In genomic region chr1:42700815-42701214, GRCm38 (mm10) we compare ENCODE assay signal across 15 mouse cellular contexts. TPM values are rescaled to one million over a fixed set of nuclear protein-coding genes. Genes with fewer than 3 reads are reported as not detected.
DNase-seq lines count a peak whose midpoint lies in the region; ATAC-seq and TF ChIP-seq lines count a peak whose summit lies in the region.
"Had no signal": no experiment of that assay in that cellular context is flagged by ENCODE, and none has a peak within 500 bp of the region (broad histone marks: within the 10 kb centered on the region; RNA-seq: fewer than 3 reads in every experiment).

No protein-coding gene starts in this region.

- H3K4me3 ChIP-seq in kidney, embryonic 16.5 days (ENCODE audit: low read length) = peak overlapping the region; percentile 41
- peak overlapping the region; percentile 22 for H3K4me3 ChIP-seq in embryonic facial prominence, embryonic 15.5 days (replicated peaks)
- peak overlapping the region; percentile 80 for H3K4me3 ChIP-seq in hindbrain, embryonic 13.5 days
- peak overlapping the region; percentile 85 for H3K4me3 ChIP-seq in midbrain, postnatal 0 days (ENCODE audit: low read depth, low read length)
- H3K4me3 ChIP-seq: liver, embryonic 12.5 days had no signal

- 14% methylated on average over 1 of the region's 1 CpGs for WGBS in kidney, embryonic 16.5 days
- 16% methylated on average over 1 of the region's 1 CpGs for WGBS in embryonic facial prominence, embryonic 15.5 days
- WGBS in hindbrain, embryonic 13.5 days = 15% methylated on average over 1 of the region's 1 CpGs
- 40% methylated on average over 1 of the region's 1 CpGs for WGBS in midbrain, postnatal 0 days

- no peaks in the 10 kb centered on the region for H3K36me3 ChIP-seq in kidney, embryonic 16.5 days (ENCODE audit: insufficient read depth, low read length)
- no peaks in the 10 kb centered on the region for H3K36me3 ChIP-seq in embryonic facial prominence, embryonic 15.5 days
- H3K36me3 ChIP-seq in hindbrain, embryonic 13.5 days = peaks cover 20% of the 10 kb centered on the region
- peaks cover 5% of the 10 kb centered on the region; the same call in 1 of the 2 replicates for H3K36me3 ChIP-seq in midbrain, postnatal 0 days (ENCODE audit: insufficient read depth, low read length)
- H3K36me3 ChIP-seq: liver, embryonic 12.5 days had no signal

- peak overlapping the region; percentile 48 for H3K4me2 ChIP-seq in kidney, embryonic 16.5 days (replicated peaks; ENCODE audit: low read depth, low read length)
- peak overlapping the region; percentile 24; the same call in 1 of the 2 replicates for H3K4me2 ChIP-seq in embryonic facial prominence, embryonic 15.5 days (replicated peaks)
- peak overlapping the region; percentile 95 for H3K4me2 ChIP-seq in hindbrain, embryonic 13.5 days
- H3K4me2 ChIP-seq in midbrain, postnatal 0 days (ENCODE audit: low read depth, low read length, poor library complexity, severe bottlenecking) = peak overlapping the region; percentile 91
- H3K4me2 ChIP-seq: liver, embryonic 12.5 days had no signal

- TF ChIP-seq CTCF in midbrain, postnatal 0 days (IDR thresholded peaks at IDR 0.05) = no peak

- no peak for DNase-seq in kidney, postnatal 14 days
- no peak for DNase-seq in midbrain, postnatal 0 days (ENCODE audit: low spot score)
- DNase-seq in right cerebral cortex, postnatal 25 days = no peak
- DNase-seq in layer of hippocampus, postnatal 36 days = no peak
- DNase-seq in embryo, embryonic 11 days = no peak
- DNase-seq: kidney, adult 11 months; lung, postnatal 10 days; thymus, postnatal 36 days had no signal

- ATAC-seq in kidney, embryonic 16.5 days (ENCODE audit: low FRiP score, low TSS enrichment) = no peak
- no peak for ATAC-seq in embryonic facial prominence, embryonic 15.5 days (ENCODE audit: insufficient number of reproducible peaks, low FRiP score, low TSS enrichment, low read depth)
- no peak for ATAC-seq in hindbrain, embryonic 13.5 days (ENCODE audit: low FRiP score)
- no peak for ATAC-seq in midbrain, postnatal 0 days (ENCODE audit: low FRiP score)
- ATAC-seq: liver, embryonic 12.5 days had no signal

- peaks cover 13% of the 10 kb centered on the region for H3K4me1 ChIP-seq in kidney, embryonic 16.5 days (ENCODE audit: insufficient read depth, low read length)
- peaks cover 29% of the 10 kb centered on the region for H3K4me1 ChIP-seq in embryonic facial prominence, embryonic 15.5 days
- peaks cover 36% of the 10 kb centered on the region for H3K4me1 ChIP-seq in hindbrain, embryonic 13.5 days (replicated peaks)
- H3K4me1 ChIP-seq in midbrain, postnatal 0 days (ENCODE audit: insufficient read depth, low read length) = peaks cover 3% of the 10 kb centered on the region; the same call in 1 of the 2 replicates

- H3K27me3 ChIP-seq in kidney, embryonic 16.5 days (ENCODE audit: insufficient read depth, low read length) = peaks cover 86% of the 10 kb centered on the region
- H3K27me3 ChIP-seq in embryonic facial prominence, embryonic 15.5 days = peaks cover 80% of the 10 kb centered on the region
- H3K27me3 ChIP-seq in hindbrain, embryonic 13.5 days = peaks cover 10% of the 10 kb centered on the region; the same call in 1 of the 2 replicates
- H3K27me3 ChIP-seq in midbrain, postnatal 0 days (ENCODE audit: insufficient read depth, low read length) = no peaks in the 10 kb centered on the region

- no peaks in the 10 kb centered on the region for H3K9me3 ChIP-seq in kidney, embryonic 16.5 days (ENCODE audit: low read length)
- H3K9me3 ChIP-seq in embryonic facial prominence, embryonic 15.5 days (replicated peaks) = no peaks in the 10 kb centered on the region
- no peaks in the 10 kb centered on the region for H3K9me3 ChIP-seq in hindbrain, embryonic 13.5 days
- H3K9me3 ChIP-seq in midbrain, postnatal 0 days (ENCODE audit: low read length) = no peaks in the 10 kb centered on the region
- H3K9me3 ChIP-seq: liver, embryonic 12.5 days had no signal

- peak overlapping the region; percentile 61 for H3K9ac ChIP-seq in kidney, embryonic 16.5 days (replicated peaks; ENCODE audit: low read length)
- H3K9ac ChIP-seq in embryonic facial prominence, embryonic 15.5 days = no peak overlapping the region
- peak overlapping the region; percentile 81 for H3K9ac ChIP-seq in hindbrain, embryonic 13.5 days
- H3K9ac ChIP-seq in midbrain, postnatal 0 days (replicated peaks; ENCODE audit: low read length, poor library complexity, severe bottlenecking) = peak overlapping the region; percentile 48
- H3K9ac ChIP-seq: liver, embryonic 12.5 days had no signal

- no peak overlapping the region for H3K27ac ChIP-seq in kidney, embryonic 16.5 days (ENCODE audit: low read length)
- no peak overlapping the region for H3K27ac ChIP-seq in embryonic facial prominence, embryonic 15.5 days (replicated peaks)
- H3K27ac ChIP-seq in hindbrain, embryonic 13.5 days = peak overlapping the region; percentile 77
- H3K27ac ChIP-seq in midbrain, postnatal 0 days (ENCODE audit: low read depth, low read length) = peak overlapping the region; percentile 6; the same call in 1 of the 2 replicates
- H3K27ac ChIP-seq: liver, embryonic 12.5 days had no signal

RNA-seq across cellular contexts. Expression of gene Pou3f3, which starts 5.2 kb away (rescaled TPM):
- polyA plus RNA-seq in kidney, embryonic 16.5 days (2015; fragmentation: Nextera tagmentation; extraction: Ambion mirVana) = 7.6 and 8.4 TPM in 2 replicates
- 3.9 and 4.4 TPM in 2 replicates for polyA plus RNA-seq in embryonic facial prominence, embryonic 15.5 days (2015; fragmentation: Nextera tagmentation; extraction: Ambion mirVana)
- polyA plus RNA-seq in hindbrain, embryonic 13.5 days (2015; fragmentation: Nextera tagmentation; extraction: Ambion mirVana) = 17.4 and 18.2 TPM in 2 replicates
- 45.2 and 48.4 TPM in 2 replicates for total RNA-seq in midbrain, postnatal 0 days (2014; rRNA removed)
- 11.5 and 12.0 TPM in 2 replicates for polyA plus RNA-seq in midbrain, postnatal 0 days (2015; fragmentation: Nextera tagmentation; extraction: Ambion mirVana)
- total RNA-seq in layer of hippocampus, postnatal 36 days (2021) = 10 to 100 TPM; 67.8 to 68.4 TPM
- total RNA-seq: common myeloid progenitor, adult 5-6 weeks; granulocyte monocyte progenitor cell, adult 5-6 weeks had no signal
- polyA plus RNA-seq: heart, embryonic 16.5 days had no signal

Comparison
In these comparisons a context has a peak if more than half of its experiments do, and no peak if none do; other contexts are left out.
1. H3K27ac ChIP-seq: peak in hindbrain, embryonic 13.5 days (single experiment) and midbrain, postnatal 0 days (single experiment); none in kidney, embryonic 16.5 days (single experiment) and embryonic facial prominence, embryonic 15.5 days (single experiment).
2. H3K4me2 ChIP-seq: peak in every context shown above with its lines; median percentile 95 in hindbrain, embryonic 13.5 days; 91 in midbrain, postnatal 0 days; 48 in kidney, embryonic 16.5 days; 24 in embryonic facial prominence, embryonic 15.5 days.
3. H3K4me3 ChIP-seq: peak in every context shown above with its lines; median percentile 85 in midbrain, postnatal 0 days; 80 in hindbrain, embryonic 13.5 days; 41 in kidney, embryonic 16.5 days; 22 in embryonic facial prominence, embryonic 15.5 days.